Mouse (Mus musculus): ENCODE measurements around the gene Actr1b. TPM values are rescaled to one million over a fixed set of nuclear protein-coding genes. Genes with fewer than 3 reads are reported as not detected.

Actr1b gene
- polyA plus RNA-seq, 1 experiment from 2014 or later, result 102 TPM

DNA sequence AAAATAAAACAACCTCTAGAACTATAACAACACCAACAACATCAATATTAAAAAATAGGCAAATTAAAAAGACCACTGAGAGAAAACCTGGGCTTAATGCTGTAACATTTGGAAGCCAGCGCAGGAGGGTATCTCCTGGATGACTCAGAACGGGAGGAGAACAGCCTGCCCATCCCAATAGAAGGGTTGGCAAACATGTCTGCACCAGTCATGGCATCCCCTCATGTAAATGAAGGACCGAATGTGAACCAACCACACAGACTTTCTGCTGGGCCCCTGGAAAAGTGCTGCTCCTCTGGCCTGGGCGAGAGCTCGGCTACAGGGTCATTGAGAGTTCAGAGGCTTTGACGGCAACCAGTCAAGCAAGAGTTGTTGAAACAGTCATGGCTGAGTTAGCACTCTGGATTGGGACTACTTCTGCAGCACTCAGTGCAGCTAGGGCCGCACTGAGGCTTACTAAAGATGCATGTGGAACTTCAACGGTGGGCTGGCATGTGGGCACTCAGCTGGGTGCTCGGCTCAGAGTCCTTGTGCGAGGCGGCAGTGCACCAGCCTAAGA is 49.0 kb downstream of the Actr1b start:
- Histone ChIP-seq H3K4me1 (no peaks in the 10 kb centered on the region), H3K27me3 (no peaks in the 10 kb centered on the region), H3K4me2 (no peak overlapping the region), H3K36me3 (replicated peaks) (no peaks in the 10 kb centered on the region), H3K9ac (no peak overlapping the region), H3K27ac (no peak overlapping the region), H3K4me3 (replicated peaks) (no peak overlapping the region), H3K9me3 (no peaks in the 10 kb centered on the region)
- no peak for ATAC-seq (ENCODE audit: low FRiP score)
- 72% methylated on average over 11 of the region's 11 CpGs for WGBS

GRCm38 (mm10) chr1:36664457-36664856 is 49.8 kb downstream of the Actr1b start:
- H3K4me1 ChIP-seq, result no peaks in the 10 kb centered on the region
- H3K4me2 ChIP-seq, result no peak overlapping the region
- H3K36me3 ChIP-seq (replicated peaks), result no peaks in the 10 kb centered on the region
- no peak overlapping the region for H3K27ac ChIP-seq
- H3K4me3 ChIP-seq (replicated peaks), result no peak overlapping the region
- no peak overlapping the region for H3K9ac ChIP-seq
- H3K9me3 ChIP-seq, result no peaks in the 10 kb centered on the region
- WGBS, result 80% methylated on average over 4 of the region's 4 CpGs
- H3K27me3 ChIP-seq, result no peaks in the 10 kb centered on the region
- ATAC-seq (ENCODE audit: low FRiP score), result no peak

DNA sequence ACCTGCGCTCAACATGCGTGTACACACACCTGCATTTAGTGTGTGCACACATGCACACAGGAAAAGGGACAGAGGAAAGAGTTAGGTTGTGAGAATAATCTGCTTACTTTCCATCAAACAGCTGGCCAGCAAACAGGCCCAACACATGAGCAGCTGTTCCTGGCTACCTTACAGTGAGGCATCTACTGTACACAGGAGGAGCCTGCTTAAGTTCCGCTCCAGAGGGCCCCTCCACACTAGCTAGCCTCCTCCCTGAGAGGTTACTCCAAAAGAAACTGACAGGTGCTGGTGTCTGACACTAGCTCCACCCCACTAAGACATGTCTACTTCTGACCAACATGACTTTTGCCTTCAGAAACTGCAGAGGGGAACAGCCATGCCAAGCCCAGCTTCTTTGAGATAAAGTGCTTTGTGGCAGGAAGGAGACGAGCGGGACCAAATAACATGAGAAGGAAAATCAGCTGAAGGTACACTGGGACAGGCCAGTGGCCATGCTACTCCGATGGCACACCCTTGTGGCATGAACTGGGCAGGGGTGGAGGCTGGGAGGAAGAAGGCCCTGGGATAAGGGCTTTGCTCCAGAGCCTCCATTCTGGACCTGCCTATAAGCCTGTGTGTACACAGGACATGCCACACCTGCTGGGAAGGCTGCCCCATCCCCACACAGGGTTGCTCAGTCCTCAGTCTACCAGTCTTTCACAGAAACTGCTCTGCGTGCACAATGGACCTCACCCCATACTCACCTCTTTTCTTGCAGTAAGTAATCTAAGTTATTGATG is 55.4 kb downstream of the Actr1b start:
- Histone ChIP-seq H3K4me1 (no peaks in the 10 kb centered on the region), H3K9me3 (no peaks in the 10 kb centered on the region), H3K4me2 (no peak overlapping the region), H3K36me3 (replicated peaks) (no peaks in the 10 kb centered on the region), H3K9ac (no peak overlapping the region), H3K27me3 (no peaks in the 10 kb centered on the region), H3K4me3 (replicated peaks) (no peak overlapping the region), H3K27ac (no peak overlapping the region)
- 89% methylated on average over 7 of the region's 7 CpGs for WGBS
- ATAC-seq (ENCODE audit: low FRiP score), result no peak

DNA sequence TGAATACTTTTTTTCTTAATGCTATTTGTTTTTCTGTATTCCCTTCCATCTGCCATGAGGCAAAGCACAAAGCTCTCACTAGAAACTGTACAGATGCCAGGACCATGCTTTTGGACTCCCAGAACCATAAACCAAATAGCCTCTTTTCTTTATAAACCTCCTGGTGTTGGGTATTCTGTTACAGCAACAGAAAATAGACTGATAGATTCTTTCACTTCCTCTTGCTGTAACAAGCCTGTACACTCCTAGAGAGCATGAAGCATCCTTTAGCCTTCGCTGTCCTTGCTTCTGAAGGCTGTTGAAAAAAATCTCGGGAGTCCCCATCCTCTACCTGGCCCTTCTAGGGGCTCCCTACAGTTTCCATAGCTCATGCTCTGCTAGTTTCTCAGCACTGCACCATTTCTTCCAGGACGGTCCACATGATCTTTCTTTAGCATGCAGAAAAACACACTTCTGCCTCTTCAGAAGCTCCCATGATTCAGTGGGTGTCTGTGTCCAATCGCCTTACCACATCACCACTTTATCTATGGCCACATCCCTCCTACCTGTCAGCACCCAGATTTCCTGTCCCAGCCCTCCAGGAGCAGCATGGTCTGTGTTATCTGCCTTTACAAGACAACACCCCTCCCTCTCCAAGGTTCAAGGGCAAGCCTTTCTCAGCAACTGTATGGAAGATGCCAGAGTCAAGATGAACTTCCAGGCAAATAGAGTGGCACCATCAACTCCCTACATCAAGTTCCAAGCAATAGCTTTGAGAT is 56.4 kb downstream of the Actr1b start:
- Histone ChIP-seq H3K27ac (no peak overlapping the region), H3K9me3 (no peaks in the 10 kb centered on the region), H3K4me1 (no peaks in the 10 kb centered on the region), H3K27me3 (no peaks in the 10 kb centered on the region), H3K4me3 (replicated peaks) (no peak overlapping the region), H3K9ac (no peak overlapping the region), H3K4me2 (no peak overlapping the region), H3K36me3 (replicated peaks) (no peaks in the 10 kb centered on the region)
- no peak for ATAC-seq (ENCODE audit: low FRiP score)
- WGBS, result 76% methylated on average over 4 of the region's 4 CpGs

DNA sequence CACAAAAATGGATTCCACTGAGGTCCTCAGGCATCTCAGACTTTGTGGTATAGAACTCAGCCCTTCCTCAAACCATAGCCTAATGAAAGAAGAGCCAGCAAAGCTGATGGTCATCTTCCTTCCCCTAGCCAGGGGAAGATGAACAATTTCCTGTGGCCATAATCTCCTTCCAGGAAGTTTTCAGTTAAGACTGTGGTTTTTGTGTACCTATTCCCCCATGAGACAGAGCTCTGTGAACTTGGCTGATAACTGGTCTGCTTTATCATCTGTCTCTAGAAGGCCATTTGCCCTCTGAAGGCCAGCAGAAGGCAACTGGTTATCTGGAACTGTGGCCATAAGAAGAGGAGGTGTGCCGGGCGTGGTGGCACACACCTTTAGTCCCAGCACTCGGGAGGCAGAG is 58.0 kb downstream of the Actr1b start:
- WGBS, result 91% methylated on average over 3 of the region's 3 CpGs
- H3K4me3 ChIP-seq (replicated peaks), result no peak overlapping the region
- no peaks in the 10 kb centered on the region for H3K27me3 ChIP-seq
- H3K9ac ChIP-seq, result no peak overlapping the region
- no peaks in the 10 kb centered on the region for H3K9me3 ChIP-seq
- no peak overlapping the region for H3K4me2 ChIP-seq
- no peak overlapping the region for H3K27ac ChIP-seq
- no peaks in the 10 kb centered on the region for H3K4me1 ChIP-seq
- ATAC-seq (ENCODE audit: low FRiP score), result no peak
- H3K36me3 ChIP-seq (replicated peaks), result no peaks in the 10 kb centered on the region

- H3K4me3 ChIP-seq (replicated peaks), result no peak overlapping the region
- H3K4me1 ChIP-seq, result no peaks in the 10 kb centered on the region
- no peaks in the 10 kb centered on the region for H3K9me3 ChIP-seq
- WGBS, result 84% methylated on average over 5 of the region's 5 CpGs
- H3K4me2 ChIP-seq, result no peak overlapping the region
- H3K27me3 ChIP-seq, result no peaks in the 10 kb centered on the region
- no peak overlapping the region for H3K27ac ChIP-seq
- no peak overlapping the region for H3K9ac ChIP-seq
- no peak for ATAC-seq (ENCODE audit: low FRiP score)
- H3K36me3 ChIP-seq (replicated peaks), result no peaks in the 10 kb centered on the region
These were observed 59.2 kb downstream of the Actr1b start for GRCm38 (mm10) chr1:36655039-36655438.

Small RNA genes lying within 50 kb of the gene (microRNA-seq; reads per million reads assigned to microRNA genes)
- gene Gm24133, result not detected

Other genes starting within 250 kb of the Actr1b start
- gene Cnnm4, start 242.8 kb downstream of the Actr1b start, polyA plus RNA-seq (2016; fragmentation: Nextera tagmentation; extraction: Ambion mirVana), result 9.9 and 11.3 TPM in 2 replicates
- gene Cnnm3, start 202.6 kb downstream of the Actr1b start, polyA plus RNA-seq (2016; fragmentation: Nextera tagmentation; extraction: Ambion mirVana), result 3.4 and 4.5 TPM in 2 replicates
- gene Ankrd23, start 177.5 kb downstream of the Actr1b start, polyA plus RNA-seq (2016; fragmentation: Nextera tagmentation; extraction: Ambion mirVana), result 14.8 and 15.0 TPM in 2 replicates
- gene Gm42417, start 175.0 kb downstream of the Actr1b start, polyA plus RNA-seq (2016; fragmentation: Nextera tagmentation; extraction: Ambion mirVana), result 0.50 TPM in 1 of 2 replicates, not detected in the other
- gene Ankrd39, start 167.0 kb downstream of the Actr1b start, polyA plus RNA-seq (2016; fragmentation: Nextera tagmentation; extraction: Ambion mirVana), result 16.7 and 17.9 TPM in 2 replicates
- gene Sema4c, start 156.1 kb downstream of the Actr1b start, polyA plus RNA-seq (2016; fragmentation: Nextera tagmentation; extraction: Ambion mirVana), result 29.8 and 31.7 TPM in 2 replicates
- gene Fam178b, start 31.2 kb downstream of the Actr1b start, polyA plus RNA-seq (2016; fragmentation: Nextera tagmentation; extraction: Ambion mirVana), result 0.18 TPM in 1 of 2 replicates, not detected in the other
- 447 and 453 TPM in 2 replicates for gene Cox5b, start 23.0 kb downstream of the Actr1b start, polyA plus RNA-seq (2016; fragmentation: Nextera tagmentation; extraction: Ambion mirVana)
- 0.41 TPM in 1 of 2 replicates, not detected in the other for gene 4933424G06Rik, start 4.3 kb downstream of the Actr1b start, polyA plus RNA-seq (2016; fragmentation: Nextera tagmentation; extraction: Ambion mirVana)
- gene Zap70, start 47.4 kb upstream of the Actr1b start, polyA plus RNA-seq (2016; fragmentation: Nextera tagmentation; extraction: Ambion mirVana), result 0.41 and 0.55 TPM in 2 replicates
- 19.6 and 20.4 TPM in 2 replicates for gene Tmem131, start 229.2 kb upstream of the Actr1b start, polyA plus RNA-seq (2016; fragmentation: Nextera tagmentation; extraction: Ambion mirVana)

All from forebrain, embryonic 12.5 days (tissue).